Mouse (Mus musculus) heart, postnatal 10 days (tissue): ENCODE measurements around the gene Ctsz. TPM values are rescaled to one million over a fixed set of nuclear protein-coding genes. Genes with fewer than 3 reads are reported as not detected.

Experiments used
- DNase-seq, 2 experiments: peaks; one replicate each; pipeline ENCODE4 v3.0.0; 2021
- intact Hi-C: fragments of 180-260 bp; cut with DNase I; formaldehyde crosslinking; loops from one replicate; pipeline ENCODE4 v1.15.1; 2025
- total RNA-seq, 2 experiments: library from RNA; stranded (reverse); gene quantifications; 2 replicates each; pipeline ENCODE4 v1.2.3; 2021

Gene Ctsz
- total RNA-seq, 2 experiments from 2014 or later = 54.7 to 61.0 TPM

- no peak for DNase-seq
- intact Hi-C loops = no loop called here
These were observed 4.2 kb upstream of the Ctsz start for GRCm38 (mm10) chr2:174443046-174443445.

DNA sequence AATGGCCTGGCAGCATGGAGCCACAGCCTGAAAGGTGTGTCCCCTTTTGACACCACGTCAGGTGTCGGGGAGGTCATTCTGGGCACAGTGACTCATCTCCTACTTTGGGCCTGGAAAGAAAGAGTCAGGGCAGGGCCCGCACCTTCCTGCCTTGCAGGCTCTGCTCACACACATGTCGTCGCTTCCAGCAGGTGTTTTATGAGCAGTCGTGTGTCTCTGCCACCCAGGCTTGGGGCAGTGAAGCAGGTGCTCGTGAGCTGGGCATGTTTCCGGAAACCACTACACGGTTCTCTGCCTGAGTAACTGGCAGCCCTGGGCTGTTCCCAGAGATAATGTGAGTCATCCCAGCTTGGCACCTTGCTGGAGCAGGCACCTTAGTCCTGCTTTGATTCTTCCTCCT, 3.6 kb upstream of the Ctsz start:
- intact Hi-C loops = no loop called here
- DNase-seq = peak; percentile 37 to 39

- intact Hi-C loops = no loop called here
- no peak for DNase-seq
These were observed 3.1 kb upstream of the Ctsz start for GRCm38 (mm10) chr2:174441898-174442297.

DNA sequence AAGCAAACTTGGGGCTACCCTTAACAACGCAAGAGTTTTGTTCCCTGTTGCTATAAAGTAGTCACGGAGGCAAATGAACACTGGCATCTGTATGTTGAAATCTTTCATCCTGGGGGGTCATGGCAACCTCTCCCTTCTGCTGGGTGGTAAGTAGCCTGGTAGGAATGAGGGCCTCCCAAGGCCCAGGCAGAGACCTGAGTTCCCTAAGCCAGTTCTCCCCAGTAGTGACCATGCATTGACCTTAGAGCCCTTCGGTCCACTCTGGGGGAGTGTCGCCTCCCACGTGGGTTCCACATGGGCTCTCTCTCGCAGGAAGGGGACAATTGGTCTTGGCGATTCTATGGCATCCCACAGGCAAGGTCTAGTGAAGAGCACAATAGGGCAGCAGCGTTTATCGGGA, 1.1 kb upstream of the Ctsz start:
- DNase-seq = no peak
- intact Hi-C loops = no loop called here

GRCm38 (mm10) chr2:174439450-174439838, 605 bp upstream of the Ctsz start:
- DNase-seq = no peak
- intact Hi-C loops = no loop called here

- intact Hi-C loops = no loop called here
These were observed 658 bp downstream of the Ctsz start for GRCm38 (mm10) chr2:174438181-174438580.

GRCm38 (mm10) chr2:174437697-174437982, 1.2 kb downstream of the Ctsz start:
- intact Hi-C loops = no loop called here

More at GRCm38 (mm10) chr2:174438181-174438580, 658 bp downstream of the Ctsz start:
- DNase-seq = no peak

DNA sequence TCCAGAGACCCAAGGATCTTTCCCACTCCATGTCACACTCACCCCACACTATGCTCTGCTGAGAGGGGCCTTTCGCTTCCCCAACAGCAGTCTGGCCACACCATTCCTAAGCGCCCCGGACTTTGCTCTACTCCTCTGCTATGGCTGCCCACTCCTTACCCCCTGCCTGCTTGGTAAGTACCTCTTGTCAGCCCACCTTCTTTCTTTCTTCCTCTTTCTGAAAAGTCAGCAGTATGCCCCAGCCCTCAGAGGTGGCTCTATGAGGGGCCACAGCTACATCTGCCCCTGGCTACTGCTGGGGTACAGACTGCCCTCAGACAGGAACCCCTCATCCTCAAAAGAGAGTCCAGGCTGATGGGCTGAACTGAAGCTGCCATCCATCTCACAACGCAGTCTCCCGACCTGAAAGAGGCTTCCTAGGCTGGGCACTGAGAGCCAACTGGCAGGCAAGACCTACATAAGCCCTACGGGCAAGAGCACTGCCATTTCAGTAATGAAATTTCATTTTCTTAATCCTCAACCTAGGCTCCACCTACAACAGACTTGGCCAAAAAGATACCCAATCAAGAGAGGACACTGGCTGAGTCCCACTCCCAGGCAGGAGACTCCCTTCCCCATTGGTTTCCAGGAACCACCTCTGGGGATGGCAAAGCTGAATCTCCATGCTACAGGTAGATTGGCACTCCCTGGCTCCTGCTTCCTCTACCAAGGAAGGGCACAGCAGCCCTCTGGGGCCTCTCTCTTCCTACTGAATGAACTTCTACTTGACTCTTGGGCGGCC, 1.7 kb downstream of the Ctsz start:
- intact Hi-C loops = no loop called here
- no peak for DNase-seq

More at GRCm38 (mm10) chr2:174437697-174437982, 1.2 kb downstream of the Ctsz start:
- peak; percentile 20 to 21 for DNase-seq

- intact Hi-C loops = no loop called here
- DNase-seq = no peak
These were observed 2.6 kb downstream of the Ctsz start for GRCm38 (mm10) chr2:174436076-174436701.

GRCm38 (mm10) chr2:174434943-174435342, 3.9 kb downstream of the Ctsz start:
- DNase-seq = no peak
- intact Hi-C loops = no loop called here

GRCm38 (mm10) chr2:174428996-174429591, 9.7 kb downstream of the Ctsz start:
- no peak for DNase-seq
- intact Hi-C loops = no loop called here

- intact Hi-C loops = no loop called here
- no peak for DNase-seq
These were observed 10.6 kb downstream of the Ctsz start for GRCm38 (mm10) chr2:174428076-174428835.

DNA sequence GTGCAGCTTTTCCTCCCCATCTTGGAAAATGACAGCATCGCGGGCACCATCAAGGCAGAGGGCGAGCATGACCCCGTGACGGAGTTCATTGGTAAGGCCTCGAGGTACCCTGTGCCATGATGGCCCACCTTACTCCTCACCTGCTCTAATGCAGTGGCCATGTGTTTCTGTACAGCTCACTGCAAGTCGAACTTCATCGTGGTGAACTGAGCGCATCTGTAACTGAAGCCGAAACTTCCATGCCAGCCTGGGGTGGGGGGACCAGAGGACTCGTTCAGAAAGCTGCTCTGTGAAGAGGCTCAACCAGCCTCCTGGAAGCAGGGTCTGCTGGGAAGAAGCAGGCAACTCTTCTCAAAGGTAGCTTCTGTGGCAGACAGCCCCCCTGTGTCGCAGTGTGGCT, 12.0 kb downstream of the Ctsz start:
- DNase-seq = no peak
- intact Hi-C loops = no loop called here

GRCm38 (mm10) chr2:174424301-174425085, 14.3 kb downstream of the Ctsz start:
- intact Hi-C loops = no loop called here
- DNase-seq = no peak

DNA sequence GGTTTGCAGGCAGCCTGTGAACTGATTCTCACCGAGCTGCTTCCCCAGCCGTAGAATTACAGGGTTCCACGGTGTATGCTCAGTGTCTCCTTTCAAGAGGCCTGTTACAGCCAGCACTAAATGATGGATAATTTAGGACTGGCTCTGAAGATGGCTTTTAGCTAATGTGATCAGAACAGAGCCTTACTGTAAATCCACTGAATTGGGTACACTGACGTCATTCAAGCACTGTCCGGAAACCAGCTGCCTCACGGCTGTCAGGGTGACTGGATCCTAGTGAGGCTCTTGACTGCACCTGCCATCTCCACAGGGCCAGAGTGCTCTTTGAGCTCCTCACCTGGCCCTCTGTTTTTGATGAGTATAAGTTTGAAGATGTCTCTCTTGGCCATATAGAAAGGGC, 17.7 kb downstream of the Ctsz start:
- intact Hi-C loops = no loop called here
- no peak for DNase-seq

- DNase-seq = peak; percentile 95 to 97
- intact Hi-C loops = loop anchor here (2.0 kb wide), 1 partner anchor 87 kb away; no protein-coding TSS in a partner anchor
These were observed 23.0 kb downstream of the Ctsz start, which contains the start of gene Nelfcd for GRCm38 (mm10) chr2:174415731-174416310. Nelfcd (plus strand) TSS chr2:174415804.

- intact Hi-C loops = no loop called here
- DNase-seq = no peak
These were observed 23.7 kb downstream of the Ctsz start for GRCm38 (mm10) chr2:174415001-174415730.

DNA sequence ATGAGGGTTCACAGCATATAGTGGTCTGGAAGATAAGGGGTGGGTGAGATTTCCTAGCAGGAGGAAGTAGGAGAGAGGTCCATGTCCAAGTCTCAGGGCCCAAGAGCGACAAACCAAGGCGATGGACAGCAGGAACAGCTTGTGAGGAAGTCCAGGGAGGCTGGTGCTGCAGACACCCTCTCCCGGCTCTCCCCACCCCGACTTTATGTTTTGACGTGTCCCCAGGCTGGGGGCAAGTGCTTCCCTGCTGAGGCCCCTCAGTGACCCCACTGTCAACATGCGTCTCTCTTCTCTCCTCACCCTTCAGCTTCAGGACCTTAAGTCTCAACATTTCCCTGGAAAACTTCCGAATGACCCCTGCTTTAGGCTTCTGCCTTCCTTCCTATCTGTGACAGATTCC, 25.7 kb downstream of the Ctsz start:
- DNase-seq = no peak
- intact Hi-C loops = loop anchor here (5.0 kb wide), 1 partner anchor 259 kb away; no protein-coding TSS in a partner anchor

GRCm38 (mm10) chr2:174410222-174410621, 28.6 kb downstream of the Ctsz start:
- intact Hi-C loops = loop anchor here (5.0 kb wide), 1 partner anchor 262 kb away; no protein-coding TSS in a partner anchor
- DNase-seq = no peak
